Mouse (Mus musculus): ENCODE results near the gene Ssb. TPM values are rescaled to one million over a fixed set of nuclear protein-coding genes. Genes with fewer than 3 reads are reported as not detected.

Gene Ssb
- 10 to 100 TPM; 59.5 to 71.5 TPM for total RNA-seq (2021)

DNA sequence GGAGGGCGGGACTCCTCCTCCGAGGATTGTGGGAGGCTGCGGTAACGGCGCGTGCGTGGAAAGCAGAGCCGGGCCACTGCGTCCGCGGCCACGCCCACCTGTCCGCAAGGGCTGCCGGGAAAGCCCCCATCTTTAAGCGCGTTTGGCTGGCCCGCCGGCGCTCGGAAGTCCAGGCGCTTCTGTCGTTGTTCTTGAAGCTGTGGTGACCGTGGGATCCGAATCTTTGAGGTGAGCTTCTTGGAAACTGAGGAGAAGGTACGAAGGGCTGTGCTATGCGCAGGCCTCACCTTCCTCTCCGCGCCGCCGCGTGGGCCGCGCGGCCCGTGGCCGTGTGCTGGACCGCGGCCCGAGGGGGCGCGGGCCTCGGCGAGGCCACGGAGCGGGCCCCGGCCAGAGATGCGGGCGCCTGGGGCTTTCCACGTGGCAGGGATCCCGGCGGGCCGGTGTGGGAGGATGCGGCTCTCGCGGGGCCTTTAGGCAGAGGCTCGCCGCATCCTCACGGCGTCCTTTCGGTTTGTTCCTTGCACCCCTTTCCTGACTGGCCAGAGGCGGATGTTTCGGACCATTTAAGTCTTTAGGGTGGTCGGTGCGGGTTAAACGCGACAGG lies at the start of gene Ssb:
Gene Ssb, plus strand, starts transcription at position 78 of the 607 bp plus-strand sequence.
- DNase-seq (ENCODE audit: low spot score): peak; percentile 83
- intact Hi-C loops (cut with DNase I): loop anchor here (2.0 to 10.0 kb wide), 5 partner anchors 23 to 227 kb away; partner anchors contain the start of genes Klhl23 and Mettl5

DNA sequence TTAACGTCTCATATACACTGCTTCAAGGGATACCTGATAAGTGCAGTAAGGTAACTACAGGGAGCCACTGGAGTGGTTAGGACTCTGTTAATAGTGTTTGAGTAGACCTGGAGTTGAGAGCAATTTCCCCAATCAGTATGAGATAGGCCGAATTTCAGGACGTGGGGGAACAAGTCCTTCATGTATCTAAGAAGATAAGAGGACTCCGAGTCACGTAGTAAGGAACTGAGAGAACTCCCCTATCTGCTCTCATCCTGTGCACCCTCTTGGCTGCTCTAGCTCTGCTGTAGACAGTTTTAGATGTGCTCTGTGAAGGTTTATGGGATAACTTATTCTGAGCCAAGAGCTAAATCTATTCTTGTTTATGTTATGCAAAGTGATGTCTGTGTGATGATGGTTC lies 44.8 kb upstream of the Ssb start:
- DNase-seq (ENCODE audit: low spot score): no peak
- intact Hi-C loops (cut with DNase I): no loop called here

DNA sequence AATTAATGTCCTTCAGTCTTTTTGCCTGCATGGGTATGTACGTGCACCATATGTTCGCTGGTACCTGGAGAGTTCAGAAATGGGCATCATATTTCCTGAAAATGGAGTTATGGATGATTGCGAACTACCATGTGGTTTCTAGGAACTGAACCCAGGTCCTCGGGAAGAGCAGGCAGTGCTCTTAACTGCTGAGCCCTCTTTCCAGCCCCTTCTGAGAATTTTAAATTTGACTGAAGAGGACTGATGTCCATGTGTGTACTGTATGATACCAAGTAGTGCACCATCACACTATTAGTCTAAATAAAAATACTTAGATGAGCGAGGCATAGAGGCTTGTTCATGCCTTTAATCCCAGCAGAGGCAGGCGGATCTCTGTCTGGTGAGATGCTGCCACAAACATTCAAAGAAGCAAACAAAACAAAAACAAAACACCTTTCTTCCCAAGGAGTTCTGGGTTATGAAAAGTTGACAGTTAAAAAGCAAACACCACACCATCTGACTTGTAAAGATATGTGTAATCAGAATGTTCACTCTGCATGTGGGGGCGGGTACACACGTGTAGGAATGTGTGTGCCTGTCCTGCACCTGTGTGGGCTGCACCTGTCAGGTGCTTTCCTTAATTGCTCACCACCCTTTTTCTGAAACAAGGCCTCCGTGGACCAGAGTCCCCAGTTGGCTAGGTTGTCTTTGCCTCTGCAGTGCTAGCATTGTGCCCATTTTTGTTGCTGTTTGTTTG lies 42.8 kb upstream of the Ssb start:
- intact Hi-C loops (cut with DNase I): no loop called here
- DNase-seq (ENCODE audit: low spot score): no peak

DNA sequence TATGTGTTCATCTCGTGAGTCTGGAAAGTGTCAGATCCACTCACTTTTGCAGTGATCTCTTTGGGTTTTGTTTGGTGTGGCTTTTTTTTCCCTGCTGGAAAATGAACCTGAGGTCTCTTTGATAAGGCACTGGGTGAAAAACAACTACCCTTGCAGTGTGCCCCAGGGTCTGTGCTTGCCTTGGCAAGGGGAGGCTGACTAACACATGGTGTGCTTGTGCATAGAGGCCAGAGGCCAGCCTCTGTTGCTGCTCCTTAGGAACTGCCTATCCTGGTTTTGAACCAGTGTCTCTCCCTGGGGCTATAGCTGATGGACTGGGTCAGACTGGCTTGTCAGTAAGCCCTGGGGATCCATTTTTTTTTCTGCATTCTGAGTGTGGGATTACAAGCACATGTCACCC lies 41.2 kb upstream of the Ssb start:
- intact Hi-C loops (cut with DNase I): loop anchor here (5.0 kb wide), 1 partner anchor 42 kb away; the partner anchor contains the start of gene Ssb
- DNase-seq (ENCODE audit: low spot score): no peak

DNA sequence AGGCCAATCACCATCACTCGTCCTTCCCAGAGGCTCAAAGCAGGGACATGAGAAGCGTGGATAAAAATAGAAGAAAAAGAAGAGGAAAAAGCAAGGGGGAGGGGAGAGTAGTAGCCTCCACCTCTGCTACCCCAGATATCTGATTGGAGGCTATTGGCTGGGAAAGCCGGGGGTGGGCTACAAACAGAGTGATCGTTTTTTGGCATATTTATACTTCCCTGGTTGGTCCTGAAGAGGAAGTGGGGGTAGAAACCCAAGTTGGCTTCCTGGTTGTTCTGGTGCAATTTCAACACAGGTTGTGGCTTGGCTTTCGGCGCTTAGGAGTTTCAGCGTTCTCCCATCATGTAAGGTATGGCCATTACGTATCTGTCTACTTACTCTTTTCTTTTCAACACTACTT lies 39.7 kb upstream of the Ssb start, which contains the start of gene Klhl23:
Gene Klhl23, plus strand, starts transcription at position 234 of the 400 bp plus-strand sequence.
- intact Hi-C loops (cut with DNase I): loop anchor here (5.0 kb wide), 1 partner anchor 41 kb away; the partner anchor contains the start of gene Ssb
- DNase-seq (ENCODE audit: low spot score): no peak

DNA sequence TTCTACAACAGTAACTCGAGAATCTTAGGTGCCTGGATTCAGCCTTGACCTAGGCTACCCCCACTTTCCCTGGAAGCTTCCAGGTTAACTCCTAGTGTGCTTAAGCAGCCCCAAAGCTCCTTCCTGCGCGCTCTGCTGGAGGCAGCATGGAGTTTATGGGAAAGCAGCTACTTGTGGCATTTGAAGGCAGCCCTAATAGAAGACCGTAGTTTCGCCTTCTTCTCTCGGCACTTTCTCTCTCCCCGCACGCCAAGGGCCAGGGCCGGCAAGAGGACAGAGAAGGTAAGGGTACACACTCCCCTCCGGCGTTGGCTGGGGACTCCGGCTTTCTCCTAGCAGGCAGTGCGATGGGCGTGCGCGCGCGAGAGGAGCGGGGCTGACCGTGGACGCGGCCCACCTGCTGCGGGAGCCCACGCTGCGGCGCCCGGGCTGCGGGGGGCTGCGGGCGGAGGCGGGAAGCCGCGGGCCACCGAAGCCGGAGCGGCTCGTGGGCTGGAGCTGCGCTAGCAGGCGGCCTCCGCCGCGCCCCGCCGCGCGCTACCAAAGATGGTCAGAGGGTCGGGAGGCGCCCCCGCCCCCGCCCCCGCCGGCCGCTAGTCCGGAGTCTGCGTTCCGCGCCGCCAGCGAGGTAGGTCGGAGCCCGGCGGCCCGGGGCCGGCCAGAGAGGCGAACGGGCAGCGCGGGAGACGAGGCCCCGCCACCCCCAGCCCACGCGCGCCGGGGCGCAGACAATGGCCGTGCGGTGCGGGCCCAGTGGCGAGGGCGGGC lies 38.8 kb upstream of the Ssb start:
- peak; percentile 8 for DNase-seq (ENCODE audit: low spot score)
- intact Hi-C loops (cut with DNase I): loop anchor here (5.0 kb wide), 1 partner anchor 40 kb away; the partner anchor contains the start of gene Ssb

DNA sequence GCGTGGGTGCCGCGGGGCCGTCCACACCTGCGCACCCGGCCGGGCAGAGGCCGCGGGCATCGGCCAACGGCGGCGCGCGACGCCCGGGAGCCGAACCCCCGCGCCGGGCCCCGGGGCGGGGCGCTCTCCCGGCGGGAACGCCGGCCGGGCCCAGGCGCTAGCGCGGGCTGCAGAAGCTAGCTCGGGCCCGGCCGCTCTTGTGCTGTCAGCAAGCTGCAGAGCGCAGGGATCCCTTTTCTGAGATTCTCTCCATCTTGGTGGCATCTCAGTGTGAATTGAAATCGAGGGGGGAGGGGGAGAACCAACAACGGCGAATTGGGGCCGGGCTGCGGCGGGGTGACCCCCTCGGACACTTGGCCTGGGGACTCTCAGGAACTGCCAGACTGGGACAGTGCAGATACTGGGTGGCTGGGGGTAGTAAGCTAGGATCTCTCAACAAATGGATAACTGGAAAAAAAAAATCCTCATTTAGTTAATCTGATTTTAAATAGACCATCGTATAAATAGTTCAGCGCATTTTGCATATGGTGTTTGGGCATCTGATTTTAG lies 38.2 kb upstream of the Ssb start:
- intact Hi-C loops (cut with DNase I): loop anchor here (5.0 kb wide), 1 partner anchor 39 kb away; the partner anchor contains the start of gene Ssb
- DNase-seq (ENCODE audit: low spot score): no peak

DNA sequence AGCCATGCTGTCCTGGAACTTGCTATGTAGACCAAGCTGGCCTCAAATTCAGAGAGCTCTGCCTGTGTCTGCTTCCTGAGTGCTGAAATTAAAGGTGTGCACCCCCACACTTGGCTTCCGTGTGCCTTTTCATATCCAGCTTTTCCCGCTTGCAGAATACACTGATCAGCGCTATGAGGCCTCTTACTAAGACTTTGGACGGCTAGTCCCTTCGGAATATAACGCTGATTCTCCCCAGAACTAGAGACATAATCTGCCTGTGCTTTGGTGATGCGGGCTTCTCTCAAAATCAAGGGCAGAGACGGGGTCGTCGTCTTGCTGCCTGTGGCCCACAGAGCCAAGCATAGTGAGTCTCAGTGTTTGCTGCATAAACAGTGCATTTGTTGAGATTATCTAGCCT lies 35.5 kb upstream of the Ssb start:
- DNase-seq (ENCODE audit: low spot score): no peak
- intact Hi-C loops (cut with DNase I): no loop called here

DNA sequence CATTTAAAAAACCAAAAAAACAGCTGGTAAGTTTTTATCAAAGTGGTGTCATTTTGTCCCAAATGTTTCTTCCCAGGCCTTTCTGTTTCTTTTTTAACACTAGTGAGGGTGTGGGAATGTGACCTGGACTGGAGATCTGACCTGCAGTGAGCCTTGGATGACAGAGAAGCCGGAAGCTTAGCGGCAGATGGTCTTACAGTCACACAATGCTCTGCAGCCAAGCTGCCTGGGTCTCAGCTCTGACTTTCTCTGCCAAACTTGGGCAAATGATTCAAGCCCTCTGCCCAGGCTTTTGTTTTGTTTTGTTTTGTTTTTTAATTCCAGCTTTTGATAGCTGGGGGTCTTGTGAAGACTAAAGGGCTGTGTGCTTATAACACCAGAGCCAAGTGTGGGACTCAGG lies 35.0 kb upstream of the Ssb start:
- no peak for DNase-seq (ENCODE audit: low spot score)
- intact Hi-C loops (cut with DNase I): no loop called here

DNA sequence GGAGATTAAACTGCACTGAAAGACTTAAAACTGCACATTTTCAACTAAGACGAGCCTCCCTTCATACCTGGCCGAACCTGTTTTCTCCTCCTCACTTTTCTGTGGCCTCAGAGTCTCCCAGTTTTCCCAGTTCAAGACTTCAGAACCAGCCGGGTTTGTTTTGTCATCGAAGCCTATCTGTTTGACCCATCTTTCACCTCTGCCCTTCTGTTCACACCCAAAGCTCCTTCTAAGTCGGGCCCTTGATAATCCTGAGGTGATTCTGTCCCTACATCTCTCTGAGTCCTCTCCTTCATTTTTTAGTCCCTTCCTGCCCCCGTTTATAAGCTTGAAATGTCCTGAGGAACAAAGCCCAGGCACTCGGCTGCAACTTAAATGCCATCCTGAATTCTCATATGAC lies 33.3 kb upstream of the Ssb start:
- intact Hi-C loops (cut with DNase I): no loop called here
- DNase-seq (ENCODE audit: low spot score): no peak

DNA sequence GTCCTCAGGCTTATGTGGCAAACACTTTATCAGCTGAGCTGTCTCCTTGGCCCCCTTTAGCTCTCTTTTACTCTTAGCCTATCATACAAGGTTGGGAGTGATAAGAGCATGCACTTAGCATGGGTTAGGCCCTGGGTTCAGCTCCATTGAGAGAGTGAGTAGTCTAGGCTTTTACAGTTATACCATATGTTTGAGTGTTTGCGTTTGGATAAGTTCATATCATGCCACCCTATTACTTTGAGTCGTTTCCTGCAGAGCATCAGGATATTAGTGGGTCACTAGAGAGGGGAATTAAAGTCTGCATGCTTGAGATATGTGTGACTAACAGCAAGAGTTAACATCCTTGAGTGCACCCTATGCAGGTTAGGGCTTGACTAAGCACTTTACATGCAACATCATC lies 31.7 kb upstream of the Ssb start:
- intact Hi-C loops (cut with DNase I): no loop called here
- no peak for DNase-seq (ENCODE audit: low spot score)

DNA sequence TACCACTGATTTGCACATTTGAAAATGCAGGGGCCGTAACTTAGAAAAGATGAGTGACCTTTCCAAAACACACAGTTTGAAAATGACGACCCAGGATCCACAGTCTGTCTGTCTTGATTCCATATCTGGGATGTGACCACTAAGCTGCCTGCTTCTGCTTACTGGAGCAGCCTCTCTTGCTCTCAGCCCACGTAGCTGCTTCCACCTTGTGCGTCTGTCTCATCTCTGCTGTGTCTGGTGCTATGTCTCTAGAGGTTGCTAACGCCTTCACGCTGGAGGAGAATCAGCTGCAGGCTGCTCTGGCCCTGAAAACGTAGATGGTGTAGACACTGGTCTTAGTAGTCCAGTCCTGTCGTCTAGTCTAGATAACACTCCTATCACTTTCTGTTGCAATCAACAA lies 31.2 kb upstream of the Ssb start:
- no peak for DNase-seq (ENCODE audit: low spot score)
- intact Hi-C loops (cut with DNase I): no loop called here

DNA sequence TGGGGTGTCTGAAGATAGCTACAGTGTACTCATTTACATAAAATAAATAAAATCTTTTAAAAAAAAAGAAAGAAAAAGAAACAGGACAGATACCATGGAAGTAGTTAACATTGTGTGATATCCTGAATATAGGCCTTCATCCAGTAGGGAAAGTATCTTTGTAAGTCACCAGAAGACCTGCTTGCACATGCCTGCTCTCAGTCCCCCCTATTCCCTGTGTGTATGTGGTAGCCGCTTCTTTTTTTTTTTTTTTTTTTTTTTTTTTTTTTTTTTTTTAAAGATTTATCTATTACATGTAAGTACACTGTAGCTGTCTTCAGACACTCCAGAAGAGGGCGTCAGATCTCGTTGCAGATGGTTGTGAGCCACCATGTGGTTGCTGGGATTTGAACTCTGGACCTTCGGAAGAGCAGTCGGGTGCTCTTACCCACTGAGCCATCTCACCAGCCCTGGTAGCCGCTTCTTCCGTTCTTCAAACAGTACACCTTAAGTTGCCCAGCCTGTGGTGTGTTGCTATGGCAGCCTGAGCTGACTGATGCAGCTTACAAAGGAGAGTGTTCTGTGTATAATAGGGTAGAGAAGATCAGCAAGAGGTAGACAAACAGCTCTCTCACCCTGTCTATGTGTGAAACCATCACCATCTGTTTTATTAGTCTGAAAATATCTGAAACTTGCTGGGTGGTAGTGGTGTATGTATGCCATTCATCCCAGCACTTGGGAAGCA lies 24.0 kb upstream of the Ssb start:
- no peak for DNase-seq (ENCODE audit: low spot score)
- intact Hi-C loops (cut with DNase I): no loop called here

DNA sequence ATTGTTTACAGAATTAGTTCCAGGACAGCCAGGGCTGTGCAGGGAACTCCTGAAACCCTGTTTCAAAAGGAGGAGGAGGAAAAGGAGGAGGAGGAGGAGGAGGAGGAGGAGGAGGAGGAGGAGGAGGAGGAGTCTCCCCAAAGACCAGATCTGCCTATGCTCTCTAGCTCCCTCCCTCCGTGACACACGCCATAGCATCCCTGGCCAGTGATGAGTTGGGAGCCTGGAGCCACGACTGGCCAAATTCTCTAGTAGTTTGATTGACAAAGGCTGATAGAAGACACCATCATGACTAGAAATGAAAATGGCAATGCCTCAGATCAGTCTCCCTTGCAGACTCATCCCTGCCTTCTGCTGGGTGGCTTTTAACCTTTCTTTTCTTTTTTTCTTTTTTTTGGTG lies 23.4 kb upstream of the Ssb start:
- no peak for DNase-seq (ENCODE audit: low spot score)
- intact Hi-C loops (cut with DNase I): no loop called here

DNA sequence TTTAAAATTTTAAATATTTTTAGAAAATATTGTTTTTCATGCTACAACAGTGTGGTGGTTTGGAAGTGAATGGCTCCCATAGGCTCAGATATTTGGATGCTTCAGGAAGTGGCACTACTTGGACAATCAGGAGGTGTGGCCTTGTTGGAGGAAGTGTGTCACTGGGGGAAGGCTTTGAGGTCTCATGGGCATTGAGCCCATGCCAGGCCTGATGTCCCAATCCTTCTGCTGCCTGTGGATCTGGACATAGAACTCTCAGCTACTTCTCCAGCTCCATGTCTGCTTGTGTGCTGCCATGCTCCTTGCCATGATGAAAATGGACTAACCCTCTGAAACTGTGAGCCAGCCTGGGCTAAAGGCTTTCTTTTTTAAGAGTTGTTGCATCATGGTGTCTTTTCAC lies 22.7 kb upstream of the Ssb start:
- intact Hi-C loops (cut with DNase I): no loop called here
- no peak for DNase-seq (ENCODE audit: low spot score)

DNA sequence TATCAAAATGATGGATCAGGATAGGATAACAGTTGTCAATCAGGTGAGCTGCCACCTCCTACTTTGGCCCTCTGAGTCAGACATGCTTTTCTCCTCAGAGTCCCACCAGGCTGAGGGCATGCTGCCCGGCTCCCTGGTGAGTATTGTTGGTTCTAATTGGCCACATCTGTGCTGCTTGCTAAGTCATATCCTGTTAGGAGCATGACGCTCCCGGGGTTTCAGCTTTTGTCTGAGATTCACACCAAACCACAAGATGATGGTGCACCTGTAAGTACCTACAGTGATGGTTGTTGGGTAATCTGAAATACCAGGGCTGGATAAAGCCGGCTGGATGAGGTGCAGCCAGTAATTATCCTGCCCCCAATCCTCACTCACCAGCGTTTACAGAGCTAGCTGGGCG lies 21.1 kb upstream of the Ssb start:
- intact Hi-C loops (cut with DNase I): no loop called here
- DNase-seq (ENCODE audit: low spot score): no peak

DNA sequence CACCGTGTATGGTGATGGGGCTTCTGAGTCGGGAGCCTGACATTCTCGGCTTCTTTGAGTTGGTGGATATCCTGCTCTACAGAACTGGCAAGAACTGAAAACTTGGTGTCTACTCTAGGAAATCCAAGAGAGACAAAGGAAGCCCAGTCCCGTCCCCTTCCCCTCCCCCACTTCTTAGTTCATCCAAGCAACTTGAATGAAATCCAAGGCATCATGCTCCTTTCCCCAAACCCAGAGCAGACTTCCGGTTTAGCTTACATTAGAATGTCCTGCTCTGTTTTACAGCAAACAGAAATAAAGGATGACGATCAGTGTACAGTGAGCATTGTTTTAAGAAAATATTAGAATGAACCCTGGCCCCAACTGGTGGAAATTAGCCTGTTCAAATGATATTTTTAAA lies 12.1 kb upstream of the Ssb start:
- DNase-seq (ENCODE audit: low spot score): no peak
- intact Hi-C loops (cut with DNase I): no loop called here

DNA sequence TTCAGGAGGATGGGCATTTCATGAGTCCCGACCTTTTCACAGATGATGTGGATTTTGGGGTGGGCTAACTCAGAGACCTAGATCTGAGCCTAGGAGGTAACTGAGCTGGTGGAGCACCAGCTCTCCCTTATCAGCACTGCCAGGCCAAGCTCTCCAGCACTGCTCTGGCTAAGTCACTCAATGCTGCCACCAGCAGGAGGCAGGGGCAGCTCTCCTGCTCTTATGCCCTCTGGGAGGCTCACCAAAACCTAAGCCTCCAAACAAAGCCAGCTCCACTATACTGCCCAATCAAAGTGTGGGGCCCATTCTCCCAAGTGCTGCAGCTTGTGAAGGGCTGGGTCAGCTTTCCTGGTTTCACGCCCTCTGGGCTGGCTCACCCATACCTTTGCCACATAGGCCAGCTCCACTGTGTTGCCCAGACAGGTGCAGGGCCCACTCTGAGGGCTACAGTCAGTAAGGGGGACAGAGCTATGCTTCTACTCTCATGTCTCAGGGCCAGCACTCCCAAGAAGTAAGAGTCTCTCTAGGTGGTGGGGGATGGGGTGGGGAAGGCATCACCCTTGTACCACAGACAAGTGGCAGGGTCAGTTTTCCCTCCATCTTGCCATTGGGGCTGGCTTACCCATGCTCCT lies 9.8 kb upstream of the Ssb start:
- intact Hi-C loops (cut with DNase I): no loop called here
- DNase-seq (ENCODE audit: low spot score): no peak

DNA sequence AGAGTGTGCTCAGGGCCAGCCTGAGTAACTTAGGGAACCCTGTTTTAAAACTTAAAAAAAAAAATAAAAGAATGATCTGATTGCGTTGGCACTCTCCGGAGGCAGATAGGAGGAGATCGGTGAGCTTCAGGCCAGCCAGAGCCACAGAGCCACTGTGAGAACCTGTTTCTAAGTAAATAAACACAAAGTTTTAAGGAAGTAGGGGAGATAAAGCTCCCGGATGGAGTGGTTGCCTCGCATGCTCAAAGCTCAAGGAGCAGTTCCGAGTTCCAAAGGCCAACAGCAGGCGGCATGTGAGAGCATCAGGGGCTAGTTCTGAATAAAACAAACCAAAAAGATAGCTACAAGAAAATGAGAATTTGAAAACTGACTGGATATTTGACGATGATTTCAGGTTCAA lies 5.0 kb upstream of the Ssb start:
- intact Hi-C loops (cut with DNase I): no loop called here
- no peak for DNase-seq (ENCODE audit: low spot score)

All from heart, postnatal 25 days (tissue).